Mouse (Mus musculus) bone marrow macrophage, adult 2 months (primary cell): Measurements from ENCODE around the gene Larp7.

Experiments used
- CTCF ChIP-seq: IDR thresholded peaks from 2 replicates; pipeline ENCODE4 v1.5.1; 2012; ENCODE audit warnings: low read depth, mild to moderate bottlenecking, low read length, moderate library complexity
- POLR2A ChIP-seq: IDR thresholded peaks from 2 replicates; pipeline ENCODE4 v1.6.1; 2012; ENCODE audit warnings: mild to moderate bottlenecking, low read depth, low read length, borderline replicate concordance

GRCm38 (mm10) chr3:127498197-127498741 is 54.9 kb downstream of the Larp7 start:
- TF ChIP-seq POLR2A (no peak), CTCF (no peak)
